Mouse (Mus musculus) heart, adult 2 months (tissue): ENCODE measurements at regions not wholly inside any gene's neighbourhood (a gene's known extent, or its start where the extent isn't known, plus 50 kb on each side); places are given as distances from the start of the nearest gene placed in this dataset.

Experiments used
- DNase-seq, 2 experiments: peaks; one replicate each; pipeline ENCODE4 v3.0.0; 2021
- H3K27ac ChIP-seq: fragments of 200-600 bp; 2 replicates; pipeline ENCODE4 v1.8.1; 2022
- H3K27me3 ChIP-seq: fragments of 200-500 bp; 2 replicates; pipeline ENCODE4 v1.6.1; 2012; ENCODE audit warnings: mild to moderate bottlenecking, low read length, inconsistent platforms, mixed read lengths; ENCODE audit not compliant: control insufficient read depth, insufficient read depth
- H3K36me3 ChIP-seq: fragments of 200-500 bp; 2 replicates; pipeline ENCODE4 v1.6.1; 2012; ENCODE audit warnings: low read length, inconsistent platforms; ENCODE audit not compliant: control insufficient read depth, insufficient read depth
- H3K4me1 ChIP-seq: fragments of 200-500 bp; 2 replicates; pipeline ENCODE4 v1.6.1; 2011; ENCODE audit warnings: low read length; ENCODE audit not compliant: control insufficient read depth, insufficient read depth
- H3K4me3 ChIP-seq: fragments of 200-600 bp; 2 replicates; pipeline ENCODE4 v1.8.1; 2022
- H3K79me2 ChIP-seq: fragments of 200-500 bp; replicated peaks from 2 replicates; pipeline ENCODE4 v1.6.1; 2012; ENCODE audit warnings: mild to moderate bottlenecking, inconsistent platforms, low read length, moderate library complexity, mixed read lengths; ENCODE audit not compliant: control insufficient read depth, insufficient read depth
- H3K9ac ChIP-seq: fragments of 200-500 bp; 2 replicates; pipeline ENCODE4 v1.6.1; 2012; ENCODE audit warnings: low read depth, mild to moderate bottlenecking, control low read depth, inconsistent platforms, low read length, mixed read lengths
- CTCF ChIP-seq: fragments of 200-600 bp; IDR thresholded peaks from 2 replicates; pipeline ENCODE4 v1.8.1; 2022; ENCODE audit warnings: antibody characterized with exemption, mild to moderate bottlenecking, moderate library complexity
- EP300 ChIP-seq: fragments of 200-500 bp; IDR thresholded peaks from 2 replicates; pipeline ENCODE4 v1.6.1; 2011; ENCODE audit warnings: low read depth, low read length, control low read depth; ENCODE audit not compliant: insufficient read depth
- POLR2A ChIP-seq: fragments of 200-500 bp; IDR thresholded peaks from 2 replicates; pipeline ENCODE4 v1.6.1; 2011; ENCODE audit warnings: mild to moderate bottlenecking, low read depth, low read length, control low read depth; ENCODE audit not compliant: insufficient read depth
- WGBS: fragments of 180-500 bp; shearing (Covaris S2); methylation state at CpG from one replicate; pipeline ENCODE4 v1.1.7; 2018; 5-methylcytosine and 5-hydroxymethylcytosine counted together
- intact Hi-C: fragments of 180-260 bp; cut with DNase I; formaldehyde crosslinking; loops from one replicate; pipeline ENCODE4 v1.15.1; 2025

- 37% methylated on average over 2 of the region's 2 CpGs for WGBS
- intact Hi-C loops, result no loop called here
- H3K4me3 ChIP-seq, result no peak overlapping the region
- peak overlapping the region; percentile 33 for H3K27ac ChIP-seq
- no peaks in the 10 kb centered on the region for H3K27me3 ChIP-seq
- H3K4me1 ChIP-seq, result no peaks in the 10 kb centered on the region
- TF ChIP-seq CTCF (no peak), POLR2A (no peak), EP300 (no peak)
- H3K36me3 ChIP-seq, result no peaks in the 10 kb centered on the region
- DNase-seq, result no peak
- no peak overlapping the region for H3K9ac ChIP-seq
- H3K79me2 ChIP-seq, result no peaks in the 10 kb centered on the region
These were observed 237.4 kb upstream of the Cxcr4 start for GRCm38 (mm10) chr1:128829536-128829935.

GRCm38 (mm10) chr1:128826419-128826818, 234.3 kb upstream of the Cxcr4 start:
- H3K36me3 ChIP-seq, result no peaks in the 10 kb centered on the region
- DNase-seq, result no peak
- no peaks in the 10 kb centered on the region for H3K79me2 ChIP-seq
- WGBS, result 88% methylated on average over 11 of the region's 11 CpGs
- no peak overlapping the region for H3K4me3 ChIP-seq
- no peaks in the 10 kb centered on the region for H3K27me3 ChIP-seq
- TF ChIP-seq EP300, result no peak
- intact Hi-C loops, result no loop called here
- H3K4me1 ChIP-seq, result peaks cover 1% of the 10 kb centered on the region
- H3K9ac ChIP-seq, result no peak overlapping the region
- no peak overlapping the region for H3K27ac ChIP-seq

DNA sequence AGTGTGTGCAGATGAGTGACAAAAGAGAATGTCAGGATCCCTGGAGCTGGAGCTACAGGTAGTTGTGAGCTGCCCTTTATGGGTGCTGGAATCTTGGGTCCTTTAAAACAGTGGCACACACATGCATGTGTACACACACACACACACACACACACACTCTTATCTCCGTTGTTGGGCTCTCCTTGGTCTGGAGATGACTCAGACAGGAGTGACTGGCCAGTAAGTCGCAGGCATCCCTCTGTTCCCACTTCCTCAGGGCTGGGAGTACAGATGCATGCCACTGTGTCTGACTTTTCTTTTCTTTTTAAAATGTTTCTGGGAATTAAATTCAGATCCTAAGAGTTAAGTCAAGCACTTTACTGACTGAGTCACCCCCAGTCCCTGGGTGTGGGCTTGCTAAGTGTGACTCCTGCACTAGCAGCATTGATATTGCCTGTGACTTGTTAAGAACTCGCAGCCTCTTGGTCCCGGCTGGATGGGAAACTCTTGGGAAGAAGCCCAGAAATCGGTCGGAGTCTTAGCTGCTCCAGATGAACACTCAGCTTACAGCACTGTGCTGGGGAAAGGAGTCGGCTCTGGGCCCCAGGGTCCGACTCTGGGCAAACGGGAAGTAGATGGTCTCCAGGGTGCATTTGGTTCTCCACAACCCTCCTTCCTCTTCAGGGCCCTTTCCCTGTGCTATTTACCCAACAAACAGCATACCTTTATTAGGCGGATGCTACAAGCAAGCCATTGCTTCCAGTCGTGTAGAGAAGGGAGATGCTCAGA, 233.0 kb upstream of the Cxcr4 start:
- Histone ChIP-seq H3K79me2 (no peaks in the 10 kb centered on the region), H3K9ac (no peak overlapping the region), H3K36me3 (no peaks in the 10 kb centered on the region), H3K4me3 (no peak overlapping the region), H3K4me1 (peaks cover 1% of the 10 kb centered on the region), H3K27me3 (no peaks in the 10 kb centered on the region), H3K27ac (no peak overlapping the region)
- no peak for DNase-seq
- WGBS, result 40% methylated on average over 11 of the region's 11 CpGs
- no peak for TF ChIP-seq POLR2A
- intact Hi-C loops, result loop anchor here (2.0 kb wide), 2 partner anchors 232 to 456 kb away; partner anchors contain the start of gene Cxcr4

- H3K27ac ChIP-seq, result no peak overlapping the region
- H3K9ac ChIP-seq, result no peak overlapping the region
- H3K36me3 ChIP-seq, result no peaks in the 10 kb centered on the region
- peak; percentile 66 to 80 for DNase-seq
- H3K4me1 ChIP-seq, result peaks cover 1% of the 10 kb centered on the region
- TF ChIP-seq POLR2A (no peak), CTCF (peak; percentile 91), EP300 (0 out of 2 replicates have a peak, but pooled peaks have one; percentile 58)
- H3K4me3 ChIP-seq, result no peak overlapping the region
- H3K79me2 ChIP-seq, result no peaks in the 10 kb centered on the region
- intact Hi-C loops, result loop anchor here (2.0 kb wide), 2 partner anchors 231 to 455 kb away; partner anchors contain the start of gene Cxcr4
- no peaks in the 10 kb centered on the region for H3K27me3 ChIP-seq
- WGBS, result 2% methylated on average over 8 of the region's 8 CpGs
These were observed 232.1 kb upstream of the Cxcr4 start for GRCm38 (mm10) chr1:128824235-128824634.

GRCm38 (mm10) chr1:128821991-128822390, 229.9 kb upstream of the Cxcr4 start:
- no peaks in the 10 kb centered on the region for H3K79me2 ChIP-seq
- H3K36me3 ChIP-seq, result no peaks in the 10 kb centered on the region
- intact Hi-C loops, result no loop called here
- no peak for DNase-seq
- H3K9ac ChIP-seq, result no peak overlapping the region
- TF ChIP-seq CTCF, result no peak
- TF ChIP-seq POLR2A, result no peak
- H3K4me1 ChIP-seq, result peaks cover 1% of the 10 kb centered on the region
- H3K27ac ChIP-seq, result no peak overlapping the region
- H3K27me3 ChIP-seq, result no peaks in the 10 kb centered on the region
- no peak overlapping the region for H3K4me3 ChIP-seq
- WGBS, result 75% methylated on average over 6 of the region's 6 CpGs

GRCm38 (mm10) chr1:128820527-128820926, 228.4 kb upstream of the Cxcr4 start:
- intact Hi-C loops, result no loop called here
- 100% methylated on average over 1 of the region's 1 CpGs for WGBS
- TF ChIP-seq EP300, result no peak
- TF ChIP-seq POLR2A, result no peak
- no peak for TF ChIP-seq CTCF

More at GRCm38 (mm10) chr1:128820527-128820926, 228.4 kb upstream of the Cxcr4 start:
- Histone ChIP-seq H3K4me1 (peaks cover 1% of the 10 kb centered on the region), H3K4me3 (no peak overlapping the region), H3K27ac (no peak overlapping the region), H3K9ac (no peak overlapping the region), H3K79me2 (no peaks in the 10 kb centered on the region), H3K27me3 (no peaks in the 10 kb centered on the region), H3K36me3 (no peaks in the 10 kb centered on the region)
- DNase-seq, result no peak
